Mouse (Mus musculus) kidney, adult 2 months (tissue): Measurements from ENCODE around the gene Dnase1. TPM values are rescaled to one million over a fixed set of nuclear protein-coding genes. Genes with fewer than 3 reads are reported as not detected.

Experiments
- DNase-seq: peaks from one replicate; pipeline ENCODE4 v3.0.0; 2021
- H3K27ac ChIP-seq: fragments of 200-500 bp; 2 replicates; pipeline ENCODE4 v1.5.1; 2012; ENCODE audit warnings: low read depth, low read length, control low read depth, inconsistent platforms; ENCODE audit not compliant: insufficient read depth
- H3K27me3 ChIP-seq: fragments of 200-500 bp; replicated peaks from 2 replicates; pipeline ENCODE4 v1.6.1; 2012; ENCODE audit warnings: mild to moderate bottlenecking, moderate library complexity, low read length, inconsistent platforms; ENCODE audit not compliant: control insufficient read depth, insufficient read depth
- H3K36me3 ChIP-seq: fragments of 200-500 bp; 2 replicates; pipeline ENCODE4 v1.6.1; 2012; ENCODE audit warnings: mild to moderate bottlenecking, moderate library complexity, low read length, inconsistent platforms; ENCODE audit not compliant: control insufficient read depth, insufficient read depth
- H3K4me1 ChIP-seq: fragments of 200-500 bp; 2 replicates; pipeline ENCODE4 v1.6.1; 2011; ENCODE audit warnings: low read length; ENCODE audit not compliant: control insufficient read depth, insufficient read depth
- H3K4me3 ChIP-seq: fragments of 200-500 bp; 2 replicates; pipeline ENCODE4 v1.5.1; 2011; ENCODE audit warnings: mild to moderate bottlenecking, low read depth, low read length, control low read depth; ENCODE audit not compliant: insufficient read depth
- CTCF ChIP-seq: fragments of 200-500 bp; conservative IDR thresholded peaks from 2 replicates; pipeline ENCODE4 v1.5.1; 2011; ENCODE audit warnings: low read depth, mild to moderate bottlenecking, control low read depth, low read length, moderate library complexity, mixed read lengths; ENCODE audit not compliant: insufficient read depth, insufficient read length
- POLR2A ChIP-seq: fragments of 200-500 bp; IDR thresholded peaks from one replicate; pipeline ENCODE4 v1.6.1; 2011; ENCODE audit warnings: low read depth, low read length, control low read depth
- whole genome bisulfite sequencing: fragments of 180-500 bp; shearing (Covaris S2); methylation state at CpG from one replicate; pipeline ENCODE4 v1.1.7; 2018; 5-methylcytosine and 5-hydroxymethylcytosine counted together
- polyA plus RNA-seq: library from polyadenylated mRNA; depleted of rRNA; stranded (reverse); fragments of >200 nt; gene quantifications from 2 replicates; pipeline ENCODE4 v1.2.3, GENCODE M21; 2012

Gene Dnase1
- polyA plus RNA-seq, 1 experiment, result 2,440 TPM

DNA sequence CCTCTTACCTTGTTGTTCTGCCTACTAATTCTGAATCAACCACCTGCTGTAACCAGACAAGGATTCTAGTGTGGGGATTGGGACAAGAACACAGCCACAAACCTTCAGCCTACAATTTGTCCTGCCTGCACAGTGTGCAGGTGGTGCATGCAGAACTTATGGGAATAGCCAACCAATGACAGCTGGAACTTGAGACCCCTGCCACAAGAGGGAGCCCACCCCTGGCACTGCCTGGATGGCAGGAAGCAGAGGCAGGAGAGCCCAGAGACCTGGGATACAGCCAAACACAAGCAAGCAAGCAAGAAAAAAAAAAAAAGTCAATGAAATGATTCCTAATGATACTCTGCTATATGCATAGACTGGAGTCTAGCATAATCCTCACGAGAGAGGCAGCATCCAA, 15.5 kb upstream of the Dnase1 start:
- no peak overlapping the region for H3K27ac ChIP-seq
- H3K4me1 ChIP-seq, result no peaks in the 10 kb centered on the region; the same call in 1 of the 2 replicates
- DNase-seq, result no peak
- TF ChIP-seq POLR2A, result no peak
- TF ChIP-seq CTCF, result no peak
- H3K27me3 ChIP-seq, result no peaks in the 10 kb centered on the region
- 86% methylated on average over 1 of the region's 1 CpGs for WGBS
- no peak overlapping the region for H3K4me3 ChIP-seq
- H3K36me3 ChIP-seq, result no peaks in the 10 kb centered on the region

GRCm38 (mm10) chr16:4022719-4023118, 14.0 kb upstream of the Dnase1 start:
- TF ChIP-seq CTCF (no peak), POLR2A (no peak)
- Histone ChIP-seq H3K4me3 (no peak overlapping the region), H3K4me1 (peaks cover 12% of the 10 kb centered on the region; the same call in 1 of the 2 replicates), H3K36me3 (no peaks in the 10 kb centered on the region), H3K27me3 (no peaks in the 10 kb centered on the region), H3K27ac (no peak overlapping the region)
- no peak for DNase-seq
- 81% methylated on average over 4 of the region's 4 CpGs for WGBS

- TF ChIP-seq POLR2A (no peak), CTCF (no peak)
- no peaks in the 10 kb centered on the region for H3K27me3 ChIP-seq
- WGBS, result 18% methylated on average over 1 of the region's 1 CpGs
- peaks cover 35% of the 10 kb centered on the region; the same call in 1 of the 2 replicates for H3K4me1 ChIP-seq
- H3K36me3 ChIP-seq, result no peaks in the 10 kb centered on the region
- DNase-seq, result peak; percentile 49
- H3K27ac ChIP-seq, result peak overlapping the region; percentile 97
- H3K4me3 ChIP-seq, result no peak overlapping the region
Measured at GRCm38 (mm10) chr16:4026672-4027071, 10.1 kb upstream of the Dnase1 start.

- H3K27ac ChIP-seq, result peak overlapping the region; percentile 97
- TF ChIP-seq CTCF, result no peak
- TF ChIP-seq POLR2A, result no peak
- no peaks in the 10 kb centered on the region for H3K36me3 ChIP-seq
- 57% methylated on average over 3 of the region's 3 CpGs for WGBS
- H3K4me1 ChIP-seq, result peaks cover 35% of the 10 kb centered on the region; the same call in 1 of the 2 replicates
- no peak overlapping the region for H3K4me3 ChIP-seq
- H3K27me3 ChIP-seq, result no peaks in the 10 kb centered on the region
- peak; percentile 93 for DNase-seq
Measured at GRCm38 (mm10) chr16:4027211-4027610, 9.5 kb upstream of the Dnase1 start.

- 26% methylated on average over 5 of the region's 5 CpGs for WGBS
- DNase-seq, result peak; percentile 98
- Histone ChIP-seq H3K27me3 (no peaks in the 10 kb centered on the region), H3K36me3 (no peaks in the 10 kb centered on the region), H3K27ac (peak overlapping the region; percentile 97), H3K4me3 (peak overlapping the region; percentile 21), H3K4me1 (peaks cover 41% of the 10 kb centered on the region; the same call in 1 of the 2 replicates)
- TF ChIP-seq POLR2A (no peak), CTCF (no peak)
Measured at GRCm38 (mm10) chr16:4029371-4029841, 7.3 kb upstream of the Dnase1 start.

GRCm38 (mm10) chr16:4030501-4030900, 6.2 kb upstream of the Dnase1 start:
- Histone ChIP-seq H3K36me3 (no peaks in the 10 kb centered on the region), H3K27ac (peak overlapping the region; percentile 97), H3K27me3 (no peaks in the 10 kb centered on the region), H3K4me3 (peak overlapping the region; percentile 21; the same call in 1 of the 2 replicates), H3K4me1 (peaks cover 50% of the 10 kb centered on the region)
- DNase-seq, result no peak
- 87% methylated on average over 10 of the region's 10 CpGs for WGBS
- TF ChIP-seq POLR2A (no peak), CTCF (no peak)

DNA sequence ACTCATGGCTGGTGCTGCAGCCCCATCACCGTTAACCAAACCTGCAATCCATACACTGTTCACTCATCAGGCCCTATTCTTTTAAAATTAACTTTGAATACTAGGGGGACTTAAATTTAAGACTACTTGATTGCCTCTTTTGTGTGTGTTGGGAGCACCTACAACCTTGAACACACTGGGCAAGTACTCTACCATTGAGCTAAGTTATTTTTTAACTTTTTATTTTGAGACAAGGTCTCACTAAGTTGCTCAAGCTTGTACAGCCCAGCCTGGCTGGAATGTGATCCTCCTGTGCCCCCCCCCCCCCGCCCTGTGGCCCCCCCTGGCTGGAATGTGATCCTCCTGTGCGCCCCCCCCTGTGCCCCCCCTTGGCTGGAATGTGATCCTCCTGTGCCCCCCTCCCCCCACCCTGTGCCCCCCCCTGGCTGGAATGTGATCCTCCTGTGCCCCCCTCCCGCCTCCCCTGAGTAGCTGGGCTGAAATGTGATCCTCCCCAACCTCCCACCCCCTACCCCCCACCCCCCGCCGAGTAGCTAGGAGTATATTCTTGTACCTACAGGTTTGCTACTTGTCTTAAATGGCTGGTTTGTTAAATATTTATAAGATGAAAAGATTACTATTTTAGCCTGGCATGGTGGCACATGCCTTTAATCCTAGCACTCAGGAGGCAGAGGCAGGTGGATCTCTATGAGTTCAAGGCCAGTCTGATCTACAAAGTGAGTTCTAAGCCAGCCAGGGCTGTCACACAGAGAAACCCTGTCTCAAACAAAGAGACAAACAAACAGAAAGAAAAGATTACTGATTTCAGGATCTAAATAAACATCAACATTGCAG, 5.1 kb upstream of the Dnase1 start:
- peaks cover 57% of the 10 kb centered on the region for H3K4me1 ChIP-seq
- DNase-seq, result peak; percentile 77
- TF ChIP-seq POLR2A, result no peak
- no peak for TF ChIP-seq CTCF
- no peak overlapping the region for H3K4me3 ChIP-seq
- H3K27ac ChIP-seq, result peak overlapping the region; percentile 97
- H3K27me3 ChIP-seq, result no peaks in the 10 kb centered on the region
- WGBS, result 18% methylated on average over 5 of the region's 6 CpGs
- no peaks in the 10 kb centered on the region for H3K36me3 ChIP-seq
